Mouse (Mus musculus) WW6 (cell line): ENCODE data around the gene Phospho1.

Experiments used
- DNase-seq: peaks from one replicate; pipeline ENCODE4 v3.0.0-alpha.2; 2013; ENCODE audit warnings: low read depth, low spot score

Gene Phospho1

DNA sequence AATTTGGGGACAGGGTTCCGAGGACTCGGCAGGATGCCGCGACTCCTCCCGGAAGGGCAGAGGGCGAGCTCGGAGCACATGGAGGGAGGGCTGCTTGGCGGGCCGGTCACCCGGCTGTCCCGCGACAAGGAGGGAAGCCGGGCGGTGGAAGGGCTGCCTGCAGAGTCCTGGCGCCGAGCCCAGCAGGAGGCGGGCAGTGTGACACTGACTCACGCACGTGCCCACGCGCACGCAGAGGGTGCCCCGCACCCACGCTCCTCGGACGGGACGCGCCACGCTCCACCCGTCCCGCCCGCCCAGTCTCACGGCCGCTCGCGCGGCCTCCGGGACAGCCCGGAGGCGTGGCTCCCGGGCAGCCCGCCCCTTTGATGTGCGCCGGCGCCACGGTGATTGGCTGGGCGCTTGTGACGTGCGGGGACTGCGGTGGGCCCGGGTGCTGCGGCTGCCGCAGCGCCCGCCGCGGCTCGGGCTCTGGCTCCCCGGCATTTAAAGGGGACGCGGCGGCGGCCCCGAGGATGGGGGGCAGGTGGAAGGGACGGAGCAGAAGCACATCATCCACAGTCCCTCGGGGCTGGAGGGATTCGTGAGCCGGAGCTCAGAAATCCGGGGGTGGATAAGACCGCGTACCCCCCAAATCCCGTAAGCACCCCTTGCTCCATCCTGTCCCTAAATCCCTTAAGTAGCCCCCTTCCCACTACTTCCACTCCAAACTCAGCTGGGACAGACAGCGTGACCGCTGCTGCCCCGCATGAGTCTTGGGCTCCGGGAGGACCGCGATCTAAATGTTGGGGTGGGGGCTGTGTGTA is at the start of gene Phospho1:
Gene Phospho1 (plus strand): TSS at position 429 of the 806 bp plus-strand sequence.
- peak; percentile 76 for DNase-seq

GRCm38 (mm10) chr11:95777323-95778297 is 46.7 kb upstream of the Phospho1 start:
- no peak for DNase-seq

GRCm38 (mm10) chr11:95778831-95779251 is 45.5 kb upstream of the Phospho1 start:
- no peak for DNase-seq

DNA sequence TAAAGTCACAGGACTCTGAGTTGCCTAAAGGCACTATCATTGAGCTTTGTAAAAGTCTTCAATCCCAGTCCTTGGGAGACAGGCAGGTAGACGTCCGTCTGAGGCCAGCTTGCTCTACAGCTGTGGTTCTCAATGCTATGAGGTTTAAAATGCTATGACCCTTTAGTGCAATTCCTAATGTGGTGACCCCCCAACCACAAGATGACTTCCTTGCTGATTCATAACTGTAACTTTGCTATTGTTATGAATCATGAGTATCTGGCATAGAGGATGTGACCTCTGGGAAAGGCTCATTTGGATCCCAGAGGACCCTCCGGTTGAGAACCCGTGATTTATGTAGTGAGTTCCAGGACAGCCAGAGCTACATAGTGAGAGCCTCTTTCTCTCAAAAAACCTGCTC is 44.9 kb upstream of the Phospho1 start:
- no peak for DNase-seq

- DNase-seq, result no peak
These were observed 43.8 kb upstream of the Phospho1 start for GRCm38 (mm10) chr11:95780480-95780879.

- DNase-seq, result no peak
These were observed 42.7 kb upstream of the Phospho1 start for GRCm38 (mm10) chr11:95781557-95781956.

GRCm38 (mm10) chr11:95783457-95783856 is 40.8 kb upstream of the Phospho1 start:
- no peak for DNase-seq

- no peak for DNase-seq
These were observed 40.3 kb upstream of the Phospho1 start for GRCm38 (mm10) chr11:95783958-95784357.

DNA sequence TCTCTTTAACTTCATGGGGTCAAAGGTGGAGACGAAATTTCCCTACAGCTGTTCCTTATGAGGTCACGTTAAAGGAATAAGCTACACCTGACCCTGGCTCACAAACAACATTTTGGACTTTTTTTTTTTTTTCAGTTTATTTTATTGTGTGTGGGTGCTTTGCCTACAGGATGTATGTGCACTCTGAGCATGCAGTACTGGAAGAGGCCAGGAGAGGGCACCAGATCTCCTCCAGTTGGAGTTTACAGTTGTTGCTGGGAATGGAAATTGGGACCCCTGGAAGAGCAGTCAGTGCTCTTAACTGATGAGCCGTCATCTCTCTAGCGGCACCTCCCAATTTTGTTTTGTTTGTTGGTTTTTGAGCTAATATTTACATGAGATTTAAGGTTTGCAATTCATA is 38.6 kb upstream of the Phospho1 start:
- DNase-seq, result no peak

DNA sequence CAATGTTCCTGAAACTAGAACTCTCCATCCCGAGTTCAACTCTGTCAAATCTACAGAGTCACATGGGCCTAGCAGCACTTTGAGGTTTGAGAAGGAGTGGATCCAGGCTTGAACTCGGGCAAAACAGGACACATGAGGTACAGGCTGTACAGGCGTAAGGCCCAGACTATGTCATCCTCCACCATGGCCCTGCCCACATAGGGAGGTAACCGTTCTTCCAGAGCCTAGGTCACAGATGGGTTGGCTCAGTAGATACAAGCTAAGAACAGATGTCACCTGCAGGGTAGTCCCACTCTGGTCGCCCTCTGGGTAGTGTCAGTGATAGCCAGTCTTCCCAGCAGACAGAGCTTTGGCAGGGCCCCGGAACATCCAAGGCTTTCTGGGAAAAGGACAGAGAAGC is 37.8 kb upstream of the Phospho1 start:
- no peak for DNase-seq

- no peak for DNase-seq
These were observed 34.8 kb upstream of the Phospho1 start for GRCm38 (mm10) chr11:95789451-95789891.

DNA sequence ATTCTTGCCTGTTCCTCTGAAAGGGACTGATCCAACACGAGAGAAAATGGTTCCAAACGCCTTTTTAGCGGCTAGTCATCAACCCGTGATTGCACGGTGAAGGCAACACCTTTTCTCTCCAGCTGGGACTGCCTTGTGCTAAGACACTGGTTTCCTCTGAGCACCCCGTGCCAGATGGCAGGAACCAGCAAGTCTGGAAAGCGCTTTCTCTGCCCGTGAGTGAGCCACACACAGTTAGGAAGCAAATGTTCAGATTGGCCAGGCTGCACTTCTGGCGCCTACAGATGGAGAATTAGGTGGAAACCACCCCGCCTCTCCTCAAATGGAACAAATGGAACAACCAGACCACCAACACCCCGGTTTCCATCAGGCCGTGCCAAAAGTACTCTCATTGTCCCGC is 32.5 kb upstream of the Phospho1 start:
- no peak for DNase-seq

DNA sequence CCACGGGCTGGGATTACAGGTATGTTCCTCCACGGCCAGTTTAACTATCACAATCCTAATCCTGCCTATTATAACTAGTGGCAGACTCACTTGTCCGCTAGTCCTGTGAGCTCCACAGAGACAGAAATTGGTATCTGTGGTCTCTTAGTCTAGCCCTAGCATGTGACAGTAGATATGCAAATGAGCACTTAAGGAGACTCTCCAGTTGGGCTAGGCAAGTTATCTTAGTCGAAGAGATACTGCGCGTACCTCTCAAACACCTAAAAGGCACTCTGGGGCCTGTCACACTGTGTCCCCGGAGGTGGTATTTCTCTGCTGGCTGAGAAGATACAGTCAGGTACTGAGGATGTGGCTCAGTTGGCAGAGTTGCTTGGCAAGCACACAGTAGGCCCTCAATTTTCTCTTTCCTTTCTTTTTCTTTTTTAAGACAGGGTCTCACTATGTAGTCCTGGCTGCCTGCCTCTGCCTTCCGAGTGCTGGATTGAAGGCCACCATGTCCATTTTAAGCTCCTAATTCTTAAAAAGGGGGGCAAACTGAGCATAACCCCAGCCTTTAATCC is 31.3 kb upstream of the Phospho1 start:
- no peak for DNase-seq

DNA sequence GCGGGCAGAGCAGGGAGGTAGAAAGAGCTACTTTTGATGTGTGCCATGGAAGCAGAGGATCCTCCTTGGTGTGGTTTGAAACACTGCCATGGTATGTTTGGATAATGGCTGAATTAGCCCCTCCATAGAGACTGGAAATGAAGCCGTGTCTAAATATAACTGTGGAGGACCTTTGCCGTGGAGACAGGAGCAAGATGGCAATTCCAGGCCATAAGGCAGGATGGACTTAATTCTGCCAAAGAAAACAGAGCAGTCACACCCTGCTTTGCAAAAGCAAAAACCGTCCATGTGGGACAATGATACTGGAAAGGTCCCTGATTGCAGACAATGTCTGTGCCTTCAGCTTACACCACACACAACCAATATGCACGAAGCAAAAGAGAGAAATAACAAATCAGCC is 30.1 kb upstream of the Phospho1 start:
- DNase-seq, result no peak

- no peak for DNase-seq
These were observed 28.7 kb upstream of the Phospho1 start for GRCm38 (mm10) chr11:95795582-95795981.

GRCm38 (mm10) chr11:95805010-95805409 is 19.3 kb upstream of the Phospho1 start:
- no peak for DNase-seq

- DNase-seq, result no peak
These were observed 18.8 kb upstream of the Phospho1 start for GRCm38 (mm10) chr11:95805527-95805926.

DNA sequence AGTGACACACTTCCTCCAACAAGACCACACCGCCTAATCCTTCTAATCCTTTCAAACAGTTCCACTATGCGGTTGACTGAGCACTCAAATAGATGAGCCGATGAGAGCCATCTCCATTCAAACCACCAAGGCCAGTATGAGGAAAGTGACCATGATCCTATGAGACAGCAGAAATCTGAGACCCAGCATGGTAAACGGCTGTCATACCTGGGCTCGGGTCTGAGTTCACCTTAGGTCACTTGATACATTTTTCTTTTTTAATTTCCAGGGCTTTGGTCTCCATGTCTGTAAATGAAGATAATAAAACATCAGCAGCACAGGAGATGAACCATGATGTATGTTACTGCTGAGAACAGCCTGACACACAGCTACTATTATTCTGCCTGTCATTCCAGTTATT is 16.4 kb upstream of the Phospho1 start:
- no peak for DNase-seq

DNA sequence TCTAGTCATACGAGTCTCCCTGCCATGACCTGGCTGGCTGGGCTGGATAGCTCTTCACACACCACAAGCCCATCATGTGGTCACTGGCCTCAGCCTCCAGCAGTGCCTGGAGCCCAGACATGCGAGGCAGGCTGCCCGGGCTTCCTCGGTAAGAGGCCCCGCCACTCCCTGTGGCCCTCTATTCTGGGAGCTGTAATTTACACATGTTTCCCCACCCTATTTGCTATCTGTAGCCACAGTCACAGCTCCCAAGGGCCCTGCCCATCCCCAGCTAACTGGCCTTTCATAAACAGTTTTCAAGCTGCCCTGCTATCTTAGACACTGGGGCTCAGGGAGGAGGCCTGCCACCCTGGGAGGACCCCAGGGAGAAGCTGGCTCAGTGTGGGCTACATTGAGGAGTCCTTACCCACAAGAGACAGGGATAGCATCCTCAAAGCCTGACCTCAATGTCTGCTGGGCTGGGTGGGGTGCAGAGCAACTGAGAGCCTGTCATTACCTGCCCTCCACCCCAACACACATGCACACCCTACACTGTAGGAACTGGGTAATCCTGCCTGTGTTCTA is 15.8 kb upstream of the Phospho1 start:
- DNase-seq, result no peak

GRCm38 (mm10) chr11:95809603-95810002 is 14.7 kb upstream of the Phospho1 start:
- DNase-seq, result no peak

- DNase-seq, result no peak
These were observed 13.5 kb upstream of the Phospho1 start for GRCm38 (mm10) chr11:95810828-95811227.

DNA sequence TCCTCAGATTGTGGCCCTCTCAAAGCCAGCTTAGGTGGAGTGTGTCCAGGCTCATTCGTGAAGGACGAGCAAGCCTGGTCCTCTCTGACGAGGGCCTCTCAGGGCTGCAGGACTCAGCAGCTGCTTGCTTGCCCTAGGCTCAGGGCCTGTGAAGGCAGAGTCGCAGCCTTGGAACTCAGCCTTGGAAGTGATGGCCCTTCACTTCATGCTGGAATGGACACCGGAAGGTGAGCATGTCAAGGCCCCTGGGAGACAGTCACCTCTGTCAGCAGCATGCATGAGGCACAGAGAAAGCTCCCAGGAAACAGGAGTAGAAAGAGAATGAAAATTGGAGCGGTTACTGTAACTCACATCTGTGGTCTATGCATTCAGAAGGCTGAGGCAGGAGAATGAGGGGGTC is 12.6 kb upstream of the Phospho1 start:
- no peak for DNase-seq
